Mouse (Mus musculus): ENCODE measurements around the gene Lamtor4.

Gene Lamtor4

GRCm38 (mm10) chr5:138260834-138261233 is 5.6 kb downstream of the Lamtor4 start:
- no peak for DNase-seq (ENCODE audit: low spot score)

GRCm38 (mm10) chr5:138262001-138262400 is 6.7 kb downstream of the Lamtor4 start:
- DNase-seq (ENCODE audit: low spot score), result no peak

- no peak for DNase-seq (ENCODE audit: low spot score)
These were observed 7.4 kb downstream of the Lamtor4 start for GRCm38 (mm10) chr5:138262582-138263240.

- DNase-seq (ENCODE audit: low spot score), result peak; percentile 90
These were observed 8.3 kb downstream of the Lamtor4 start, which contains the start of gene BC037034 for GRCm38 (mm10) chr5:138263260-138264206. Gene BC037034 (minus strand): TSS chr5:138264033.

- no peak for DNase-seq (ENCODE audit: low spot score)
These were observed 8.9 kb downstream of the Lamtor4 start for GRCm38 (mm10) chr5:138264207-138264578.

GRCm38 (mm10) chr5:138265712-138266111 is 10.4 kb downstream of the Lamtor4 start:
- no peak for DNase-seq (ENCODE audit: low spot score)

- no peak for DNase-seq (ENCODE audit: low spot score)
These were observed 11.8 kb downstream of the Lamtor4 start for GRCm38 (mm10) chr5:138267114-138267513.

- DNase-seq (ENCODE audit: low spot score), result no peak
These were observed 13.7 kb downstream of the Lamtor4 start for GRCm38 (mm10) chr5:138268980-138269379.

GRCm38 (mm10) chr5:138271232-138271631 is 15.9 kb downstream of the Lamtor4 start:
- no peak for DNase-seq (ENCODE audit: low spot score)

GRCm38 (mm10) chr5:138272409-138272923 is 17.2 kb downstream of the Lamtor4 start, which contains the start of gene Gal3st4:
Gene Gal3st4 (minus strand): TSS chr5:138272840.
- no peak for DNase-seq (ENCODE audit: low spot score)

- no peak for DNase-seq (ENCODE audit: low spot score)
These were observed 18.9 kb downstream of the Lamtor4 start for GRCm38 (mm10) chr5:138274186-138274585.

GRCm38 (mm10) chr5:138275216-138276050 is 20.2 kb downstream of the Lamtor4 start:
- DNase-seq (ENCODE audit: low spot score), result no peak

GRCm38 (mm10) chr5:138277994-138278393 is 22.7 kb downstream of the Lamtor4 start:
- no peak for DNase-seq (ENCODE audit: low spot score)

GRCm38 (mm10) chr5:138279585-138280424 is 24.5 kb downstream of the Lamtor4 start, which contains the start of the genes Gm43720, Gpc2 and Stag3:
Gene Gm43720 (minus strand): TSS chr5:138279958.
Gene Gpc2 (minus strand): TSS chr5:138280005.
Gene Stag3 (plus strand): TSS chr5:138280240.
- DNase-seq (ENCODE audit: low spot score), result peak; percentile 88

- DNase-seq (ENCODE audit: low spot score), result no peak
These were observed 25.1 kb downstream of the Lamtor4 start for GRCm38 (mm10) chr5:138280425-138280768.

GRCm38 (mm10) chr5:138280829-138281228 is 25.5 kb downstream of the Lamtor4 start:
- DNase-seq (ENCODE audit: low spot score), result no peak

- DNase-seq (ENCODE audit: low spot score), result no peak
These were observed 26.5 kb downstream of the Lamtor4 start for GRCm38 (mm10) chr5:138281798-138282197.

GRCm38 (mm10) chr5:138283540-138283939 is 28.3 kb downstream of the Lamtor4 start:
- DNase-seq (ENCODE audit: low spot score), result no peak

GRCm38 (mm10) chr5:138287861-138288260 is 32.6 kb downstream of the Lamtor4 start:
- peak; percentile 22 for DNase-seq (ENCODE audit: low spot score)

- DNase-seq (ENCODE audit: low spot score), result no peak
These were observed 36.4 kb downstream of the Lamtor4 start for GRCm38 (mm10) chr5:138291638-138292037.

GRCm38 (mm10) chr5:138294158-138294557 is 38.9 kb downstream of the Lamtor4 start:
- DNase-seq (ENCODE audit: low spot score), result no peak
